Mouse (Mus musculus) forebrain, embryonic 16.5 days (tissue): ENCODE data around the gene Gemin5. TPM values are rescaled to one million over a fixed set of nuclear protein-coding genes. Genes with fewer than 3 reads are reported as not detected.

Experiments used
- polyA plus RNA-seq: library from polyadenylated mRNA; unstranded; fragments of >200 nt; fragmentation: Nextera tagmentation; extraction: Ambion mirVana; gene quantifications from 2 replicates; pipeline ENCODE4 v1.2.1, GENCODE M21; 2015

The Gemin5 gene
- polyA plus RNA-seq, 1 experiment from 2014 or later: 14.9 TPM

Other genes starting within 250 kb of the Gemin5 start
- 17.5 and 18.5 TPM in 2 replicates for gene Larp1, start 159.5 kb downstream of the Gemin5 start, polyA plus RNA-seq
- not detected in 2 replicates for gene Gm12248, start 75.4 kb downstream of the Gemin5 start, polyA plus RNA-seq
- 141 and 159 TPM in 2 replicates for gene Cnot8, start 64.4 kb downstream of the Gemin5 start, polyA plus RNA-seq
- gene Mrpl22, start 3.1 kb upstream of the Gemin5 start, polyA plus RNA-seq: 102 and 103 TPM in 2 replicates
- 1.3 and 1.5 TPM in 2 replicates for gene Igtp, start 31.0 kb upstream of the Gemin5 start, polyA plus RNA-seq
- 0.60 and 0.75 TPM in 2 replicates for gene Irgm2, start 31.1 kb upstream of the Gemin5 start, polyA plus RNA-seq
- not detected in 2 replicates for gene 4930438A08Rik, start 106.3 kb upstream of the Gemin5 start, polyA plus RNA-seq
- 30.8 and 42.9 TPM in 2 replicates for gene Zfp692, start 138.5 kb upstream of the Gemin5 start, polyA plus RNA-seq
- 39.8 and 43.1 TPM in 2 replicates for gene Zfp672, start 161.8 kb upstream of the Gemin5 start, polyA plus RNA-seq
- 56.6 and 56.9 TPM in 2 replicates for gene Sh3bp5l, start 162.2 kb upstream of the Gemin5 start, polyA plus RNA-seq
- not detected in 2 replicates for gene Lypd8, start 210.5 kb upstream of the Gemin5 start, polyA plus RNA-seq